In the genomic region with DNA sequence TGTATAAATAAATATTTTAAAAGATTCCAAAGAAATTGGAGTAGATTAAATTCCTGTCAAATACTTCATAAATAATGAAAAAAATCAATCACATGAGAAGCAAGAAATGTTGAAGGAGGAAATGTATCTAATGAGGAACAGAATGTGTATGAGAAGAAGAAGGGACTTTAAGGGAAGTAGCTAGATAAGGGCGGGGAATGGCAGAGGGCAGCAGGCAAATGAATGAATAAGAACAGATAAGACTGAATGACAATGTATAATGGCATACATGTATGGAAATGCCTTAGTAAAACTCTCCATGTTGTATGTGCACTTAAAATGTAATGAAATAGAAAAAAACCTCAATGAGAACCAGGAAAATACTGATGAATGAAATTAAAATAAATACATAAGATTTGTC, we compare ENCODE assay signal across 28 mouse cellular contexts. TPM values are rescaled to one million over a fixed set of nuclear protein-coding genes. Genes with fewer than 3 reads are reported as not detected.
DNase-seq lines count a peak whose midpoint lies in the region; ATAC-seq and TF ChIP-seq lines count a peak whose summit lies in the region.
"Had no signal": no experiment of that assay in that cellular context is flagged by ENCODE, and none has a peak within 500 bp of the region (broad histone marks: within the 10 kb centered on the region; RNA-seq: fewer than 3 reads in every experiment).

No protein-coding gene starts in this region.

- H3K9me3 ChIP-seq in MEL (replicated peaks; ENCODE audit: insufficient read depth, low read length), result no peaks in the 10 kb centered on the region
- H3K9me3 ChIP-seq: embryonic facial prominence, embryonic 10.5 days; embryonic facial prominence, embryonic 12.5 days; forebrain, embryonic 13.5 days; forebrain, embryonic 15.5 days; G1E had no signal

- TF ChIP-seq RAD21 in MEL (IDR thresholded peaks at IDR 0.05; ENCODE audit: low read depth, low read length), result no peak

- H3K36me3 ChIP-seq in MEL (ENCODE audit: control insufficient read depth in 1 of 2, insufficient read depth in 2 of 2, low read length in 2 of 2), result peaks cover 0 to 20% of the 10 kb centered on the region in 2 experiments; a peak in 2 of 4 replicates
- H3K36me3 ChIP-seq: embryonic facial prominence, embryonic 10.5 days; embryonic facial prominence, embryonic 12.5 days; forebrain, embryonic 15.5 days; G1E had no signal

- peak; percentile 66 to 90 for TF ChIP-seq EP300 in MEL (IDR thresholded peaks at IDR 0.05; ENCODE audit: low read depth in 1 of 2, low read length in 2 of 2)

- peaks cover 10% of the 10 kb centered on the region in 2 experiments; a peak in 2 of 4 replicates for H3K4me1 ChIP-seq in MEL (ENCODE audit: control insufficient read depth in 1 of 2, insufficient read depth in 2 of 2, low read length in 2 of 2)
- H3K4me1 ChIP-seq: embryonic facial prominence, embryonic 10.5 days; embryonic facial prominence, embryonic 12.5 days; forebrain, embryonic 13.5 days; forebrain, embryonic 15.5 days had no signal

- ATAC-seq in common myeloid progenitor, adult 5-6 weeks (replicated peaks; ENCODE audit: low read depth, poor library complexity, severe bottlenecking), result peak; percentile 51; the same call in 1 of the 2 replicates
- ATAC-seq in megakaryocyte, adult 5-6 weeks (ENCODE audit: poor library complexity, severe bottlenecking), result peak; percentile 62
- ATAC-seq in megakaryocyte-erythroid progenitor cell, adult 5-6 weeks (replicated peaks; ENCODE audit: low FRiP score, low TSS enrichment, poor library complexity, severe bottlenecking), result peak; percentile 70; the same call in 1 of the 2 replicates
- ATAC-seq: activated CD4-positive, CD25-positive, alpha-beta regulatory T cell, adult 4 months; CD4-positive, CD25-positive, alpha-beta regulatory T cell, adult 4 months; forebrain, embryonic 13.5 days; forebrain, embryonic 15.5 days; forebrain, postnatal 0 days; Patski had no signal

- no peaks in the 10 kb centered on the region for H3K27me3 ChIP-seq in MEL (ENCODE audit: control insufficient read depth in 1 of 2, insufficient read depth in 2 of 2, low read length in 2 of 2)
- H3K27me3 ChIP-seq: CH12.LX; embryonic facial prominence, embryonic 12.5 days; forebrain, embryonic 13.5 days; forebrain, embryonic 15.5 days; Patski had no signal

- no peak overlapping the region for H3K27ac ChIP-seq in MEL (ENCODE audit: control insufficient read depth, low read depth, low read length)
- H3K27ac ChIP-seq: embryonic facial prominence, embryonic 10.5 days; embryonic facial prominence, embryonic 12.5 days; forebrain, embryonic 13.5 days; forebrain, embryonic 15.5 days had no signal

- no peak for TF ChIP-seq POLR2A in MEL (IDR thresholded peaks at IDR 0.05; ENCODE audit: control insufficient read depth in 1 of 2, insufficient read depth in 1 of 2, low read depth in 1 of 2, low read length in 2 of 2, poor library complexity in 1 of 2)

- no peak for TF ChIP-seq CTCF in MEL (IDR thresholded peaks at IDR 0.05 in 2 of 3, conservative IDR thresholded peaks at IDR 0.05 in 1 of 3; ENCODE audit: control insufficient read depth in 1 of 3, insufficient read depth in 1 of 3, low read depth in 2 of 3, low read length in 3 of 3, poor library complexity in 1 of 3, severe bottlenecking in 1 of 3)

- peak; percentile 84 for DNase-seq in MEL (ENCODE audit: low read depth, low spot score)
- no peak for DNase-seq in gastrocnemius, adult 18-20 months (ENCODE audit: low spot score)
- DNase-seq in kidney, adult 11 months, result no peak
- DNase-seq in c-Kit-positive CD71-positive TER-119-positive erythroid progenitor cells, embryonic 14.5 days (ENCODE audit: low spot score), result no peak
- DNase-seq: adrenal gland, postnatal 10 days; adrenal gland, postnatal 25 days; B cell, adult 2 months; cerebellum, adult 18-20 months; cerebellum, adult 8-10 months; cerebellum, adult 9-11 months; cerebellum, postnatal 14 days; cerebellum, postnatal 36 days; forebrain, postnatal 0 days had no signal

- H3K4me3 ChIP-seq in MEL (ENCODE audit: control insufficient read depth in 1 of 2, insufficient read depth in 1 of 2, low read depth in 2 of 2, low read length in 2 of 2), result no peak overlapping the region
- H3K4me3 ChIP-seq: embryonic facial prominence, embryonic 10.5 days; embryonic facial prominence, embryonic 12.5 days; forebrain, embryonic 13.5 days; forebrain, embryonic 15.5 days had no signal

- H3K9ac ChIP-seq in MEL (ENCODE audit: control insufficient read depth, low read depth, low read length, poor library complexity, severe bottlenecking), result no peak overlapping the region
- H3K9ac ChIP-seq: embryonic facial prominence, embryonic 12.5 days; forebrain, embryonic 13.5 days; forebrain, embryonic 15.5 days; forebrain, postnatal 0 days had no signal

- no peaks in the 10 kb centered on the region for H3K79me2 ChIP-seq in MEL (ENCODE audit: control insufficient read depth, insufficient read depth, low read length, poor library complexity)

TF ChIP-seq in MEL, 35 proteins besides CTCF, POLR2A, EP300 and RAD21:
- no peak for TF ChIP-seq ZC3H11A (IDR thresholded peaks at IDR 0.05; ENCODE audit: low read depth, low read length)
- peak; percentile 89 for TF ChIP-seq GATA1 (IDR thresholded peaks at IDR 0.05; ENCODE audit: low read depth, low read length)
- TF ChIP-seq BHLHE40 (IDR thresholded peaks at IDR 0.05; ENCODE audit: borderline replicate concordance, low read depth, low read length), result no peak
- peak; percentile 30; the same call in 1 of the 2 replicates for TF ChIP-seq ELF1 (IDR thresholded peaks at IDR 0.05; ENCODE audit: low read depth, low read length)
- peak; percentile 49 for TF ChIP-seq RCOR1 (IDR thresholded peaks at IDR 0.05; ENCODE audit: low read depth, low read length)
- 0 out of 2 replicates have a peak, but pooled peaks have one; percentile 41 for TF ChIP-seq TCF12 (IDR thresholded peaks at IDR 0.05; ENCODE audit: low read depth, low read length)
- TF ChIP-seq ZNF384 (IDR thresholded peaks at IDR 0.05; ENCODE audit: low read depth, low read length), result peak; percentile 30; the same call in 1 of the 2 replicates
- TF ChIP-seq ETS1 (IDR thresholded peaks at IDR 0.05; ENCODE audit: low read depth, low read length), result peak; percentile 69
- TF ChIP-seq SIN3A (IDR thresholded peaks at IDR 0.05; ENCODE audit: low read length), result peak; percentile 63; the same call in 1 of the 2 replicates
- no peak for TF ChIP-seq ZKSCAN1 (IDR thresholded peaks at IDR 0.05; ENCODE audit: low read depth, low read length)
- 0 out of 2 replicates have a peak, but pooled peaks have one; percentile 54 for TF ChIP-seq HCFC1 (IDR thresholded peaks at IDR 0.05; ENCODE audit: low read depth, low read length)
- peak; percentile 62; the same call in 1 of the 2 replicates for TF ChIP-seq MYC (IDR thresholded peaks at IDR 0.05; ENCODE audit: low read depth, low read length)
- TF ChIP-seq MAZ (IDR thresholded peaks at IDR 0.05; ENCODE audit: low read depth, low read length), result 0 out of 2 replicates have a peak, but pooled peaks have one; percentile 25
TF ChIP-seq in MEL: peak in this region for 10.

RNA-seq across cellular contexts. Expression of a gene that starts 4.4 kb away (rescaled TPM):
- 0.75 and 0.77 TPM in 2 replicates for total RNA-seq in MEL (2012; rRNA removed)
- under 1 TPM in 1 of 2 experiments, not detected in 1; 0.54 TPM for polyA plus RNA-seq in MEL (2012; ENCODE audit: insufficient read depth in 1 of 2, insufficient read length in 2 of 2, low read depth in 1 of 2, low replicate concordance in 2 of 2, missing spikeins in 1 of 2)
- total RNA-seq in common myeloid progenitor, adult 5-6 weeks (2017), result 190 and 320 TPM in 2 replicates
- total RNA-seq in megakaryocyte, adult 5-6 weeks (2015), result 12.4 and 17.6 TPM in 2 replicates
- 30.2 and 39.3 TPM in 2 replicates for total RNA-seq in megakaryocyte, adult 5-6 weeks (2017)
- total RNA-seq in megakaryocyte-erythroid progenitor cell, adult 5-6 weeks (2014; fragmentation: Nextera tagmentation), result 29.8 and 46.3 TPM in 2 replicates
- 234 and 352 TPM in 2 replicates for total RNA-seq in megakaryocyte-erythroid progenitor cell, adult 5-6 weeks (2017)
- total RNA-seq in gastrocnemius, adult 18-20 months (2021), result 1 to 10 TPM in 1 of 2 experiments, not detected in 1; 2.5 TPM
- total RNA-seq: forebrain, postnatal 0 days had no signal
- polyA plus RNA-seq: embryonic facial prominence, embryonic 10.5 days; forebrain, embryonic 11.5 days; forebrain, embryonic 13.5 days; forebrain, embryonic 15.5 days; forebrain, postnatal 0 days had no signal

RNA-seq across cellular contexts. Expression of a gene that starts 8.0 kb away (rescaled TPM):
- 35.2 and 48.0 TPM in 2 replicates for total RNA-seq in MEL (2012; rRNA removed)
- polyA plus RNA-seq in MEL (2012; ENCODE audit: insufficient read depth in 1 of 2, insufficient read length in 2 of 2, low read depth in 1 of 2, low replicate concordance in 2 of 2, missing spikeins in 1 of 2), result 10 to 100 TPM in 1 of 2 experiments, not detected in 1; 26.4 TPM
- total RNA-seq in common myeloid progenitor, adult 5-6 weeks (2017), result 58.3 and 68.1 TPM in 2 replicates
- 92.4 and 108 TPM in 2 replicates for total RNA-seq in megakaryocyte, adult 5-6 weeks (2015)
- total RNA-seq in megakaryocyte, adult 5-6 weeks (2017), result 39.4 and 46.3 TPM in 2 replicates
- total RNA-seq in megakaryocyte-erythroid progenitor cell, adult 5-6 weeks (2014; fragmentation: Nextera tagmentation), result 28.1 and 33.1 TPM in 2 replicates
- 31.3 and 32.6 TPM in 2 replicates for total RNA-seq in megakaryocyte-erythroid progenitor cell, adult 5-6 weeks (2017)
- 1 to 10 TPM; 1.1 to 2.3 TPM for total RNA-seq in gastrocnemius, adult 18-20 months (2021)

RNA-seq across cellular contexts. Expression of a gene that starts 17.3 kb away (rescaled TPM):
- 0.08 and 0.16 TPM in 2 replicates for total RNA-seq in MEL (2012; rRNA removed)
- polyA plus RNA-seq in MEL (2012; ENCODE audit: insufficient read depth in 1 of 2, insufficient read length in 2 of 2, low read depth in 1 of 2, low replicate concordance in 2 of 2, missing spikeins in 1 of 2), result under 1 TPM in 1 of 2 experiments, not detected in 1; 0.04 TPM
- 22.4 and 24.8 TPM in 2 replicates for total RNA-seq in common myeloid progenitor, adult 5-6 weeks (2017)
- 180 and 184 TPM in 2 replicates for total RNA-seq in megakaryocyte, adult 5-6 weeks (2015)
- total RNA-seq in megakaryocyte, adult 5-6 weeks (2017), result 161 and 172 TPM in 2 replicates
- 1.5 and 3.2 TPM in 2 replicates for total RNA-seq in megakaryocyte-erythroid progenitor cell, adult 5-6 weeks (2014; fragmentation: Nextera tagmentation)
- total RNA-seq in megakaryocyte-erythroid progenitor cell, adult 5-6 weeks (2017), result 3.8 and 4.5 TPM in 2 replicates
- 1 to 10 TPM; 1.4 to 3.2 TPM for total RNA-seq in gastrocnemius, adult 18-20 months (2021)

RNA-seq across cellular contexts. Expression of a gene that starts 46.3 kb away (rescaled TPM):
- total RNA-seq in MEL (2012; rRNA removed), result not detected in 2 replicates
- polyA plus RNA-seq in MEL (2012; ENCODE audit: insufficient read depth in 1 of 2, insufficient read length in 2 of 2, low read depth in 1 of 2, low replicate concordance in 2 of 2, missing spikeins in 1 of 2), result under 1 TPM in 1 of 2 experiments, not detected in 1; 0.06 TPM
- not detected in 2 replicates for total RNA-seq in common myeloid progenitor, adult 5-6 weeks (2017)
- total RNA-seq in megakaryocyte, adult 5-6 weeks (2015), result not detected in 2 replicates
- total RNA-seq in megakaryocyte, adult 5-6 weeks (2017), result not detected in 2 replicates
- total RNA-seq in megakaryocyte-erythroid progenitor cell, adult 5-6 weeks (2014; fragmentation: Nextera tagmentation), result not detected in 2 replicates
- total RNA-seq in megakaryocyte-erythroid progenitor cell, adult 5-6 weeks (2017), result not detected in 2 replicates
- not detected for total RNA-seq in gastrocnemius, adult 18-20 months (2021)
- total RNA-seq: CH12.LX had no signal
- polyA plus RNA-seq: brain, embryonic 14.5 days; cortical plate, adult 2 months; embryonic facial prominence, embryonic 10.5 days; embryonic facial prominence, embryonic 12.5 days; forebrain, embryonic 11.5 days; forebrain, embryonic 13.5 days; forebrain, embryonic 15.5 days; G1E; Patski had no signal

Comparison
In these comparisons a context has a peak if more than half of its experiments do, and no peak if none do; other contexts are left out.
1. RNA of a gene that starts 8.0 kb away (total RNA-seq): 39.4 to 108 TPM in megakaryocyte, adult 5-6 weeks, 58.3 to 68.1 TPM in common myeloid progenitor, adult 5-6 weeks, 35.2 to 48.0 TPM in MEL and 28.1 to 33.1 TPM in megakaryocyte-erythroid progenitor cell, adult 5-6 weeks; 1.1 to 2.3 TPM in gastrocnemius, adult 18-20 months; every median in the first group is over 4 times any median in the second.
2. Peak in every context shown above with its lines, with median percentiles within 50 percentile points of each other: ATAC-seq.